Mouse (Mus musculus) ES-Bruce4 (cell line): Measurements from ENCODE around the gene Smarcad1.
"Not testable (repeated sequence)": the region's sequence is repeated elsewhere in the genome, so short reads cannot be mapped to it uniquely, and the experiment has no call there.

Experiments used
- CTCF ChIP-seq: IDR thresholded peaks from one replicate; pipeline ENCODE4 v1.8.1; 2011; ENCODE audit warnings: low read depth, low read length
- EP300 ChIP-seq: IDR thresholded peaks from 2 replicates; pipeline ENCODE4 v1.6.1; 2011; ENCODE audit warnings: low read depth, low read length; ENCODE audit not compliant: insufficient read depth
- POLR2A ChIP-seq: IDR thresholded peaks from one replicate; pipeline ENCODE4 v1.8.1; 2011; ENCODE audit warnings: low read length; ENCODE audit not compliant: insufficient read depth

DNA sequence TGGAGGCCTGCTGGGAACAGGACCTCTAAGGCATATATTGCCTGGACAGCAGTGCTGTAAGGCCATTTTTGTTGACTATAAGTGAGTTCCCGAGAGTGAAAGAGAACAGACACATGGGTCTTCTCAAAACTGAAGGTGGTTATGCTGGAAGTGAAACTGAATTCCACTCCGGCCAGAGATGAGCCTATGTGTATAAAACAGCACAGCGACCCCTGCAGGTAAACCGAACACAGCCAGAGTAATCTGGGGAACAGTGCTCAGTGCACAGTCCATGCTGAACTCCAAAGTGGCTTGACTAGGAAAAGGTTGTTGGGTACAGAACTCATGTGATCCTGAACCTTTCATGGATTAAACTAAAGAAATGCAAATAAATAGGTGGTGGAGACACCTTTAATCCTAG lies 14.8 kb downstream of the Smarcad1 start:
- peak; percentile 6 for TF ChIP-seq CTCF
- TF ChIP-seq POLR2A, EP300: not testable (repeated sequence)
